8 mouse cellular contexts compared by ENCODE assay signal in the genomic region with DNA sequence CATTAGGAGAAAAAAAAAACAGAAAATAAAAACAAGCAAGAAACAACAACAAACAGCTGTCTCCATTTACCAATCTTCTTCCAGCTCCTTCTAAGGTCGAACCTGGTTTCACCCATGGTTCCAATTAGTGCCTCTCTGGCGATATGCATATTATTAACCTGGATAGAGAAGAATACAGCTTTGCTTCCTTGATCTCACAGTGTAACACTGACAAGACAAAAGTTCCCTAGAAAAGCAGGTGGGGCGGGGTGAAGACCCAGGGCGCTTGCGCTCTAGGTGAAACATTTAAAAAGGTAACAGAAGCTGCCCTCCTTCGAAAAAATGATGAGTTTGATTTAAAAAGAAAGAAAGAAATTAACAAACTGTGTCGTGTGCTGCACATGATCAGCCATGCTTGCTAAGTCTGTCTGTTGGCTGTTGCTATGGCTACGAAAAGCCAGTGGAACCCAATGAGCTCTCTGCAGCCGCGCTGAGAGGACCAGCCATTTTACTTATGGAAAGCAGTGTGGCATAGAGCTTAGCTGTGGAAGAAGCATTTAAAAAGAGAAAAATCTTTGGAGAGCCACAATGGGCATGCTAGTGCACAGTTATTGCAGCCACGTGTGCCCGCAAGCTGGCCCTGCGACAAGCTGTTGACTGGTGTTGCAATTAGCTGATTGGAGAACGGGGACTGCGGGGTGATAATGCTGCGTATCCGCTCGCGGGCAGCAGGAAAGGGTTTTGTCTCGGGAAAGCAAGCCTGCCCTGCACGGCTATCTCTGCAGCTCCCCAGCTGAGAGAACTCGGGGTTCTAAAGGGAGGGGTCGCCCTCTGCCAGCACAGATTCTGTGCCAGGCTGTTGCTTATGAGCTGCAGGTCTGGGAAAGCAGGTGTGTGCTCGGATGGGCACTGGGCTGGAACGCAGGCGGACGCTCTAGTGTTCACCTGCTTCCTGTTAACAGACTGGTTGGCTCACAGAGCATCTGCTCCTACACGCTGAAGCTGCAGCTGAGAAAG.
DNase-seq lines count a peak whose midpoint lies in the region; ATAC-seq and TF ChIP-seq lines count a peak whose summit lies in the region.

No protein-coding gene starts in this region.

- H3K36me3 ChIP-seq in megakaryocyte, embryonic 14.5 days (replicated peaks; ENCODE audit: low read length) = no peaks in the 10 kb centered on the region
- no peaks in the 10 kb centered on the region for H3K36me3 ChIP-seq in heart, embryonic 12.5 days
- H3K36me3 ChIP-seq in kidney, postnatal 0 days (ENCODE audit: insufficient read depth, low read length) = no peaks in the 10 kb centered on the region

- H3K27ac ChIP-seq in heart, embryonic 12.5 days (ENCODE audit: poor library complexity, severe bottlenecking) = peak overlapping the region; percentile 95
- peak overlapping the region; percentile 96 for H3K27ac ChIP-seq in kidney, postnatal 0 days

- H3K4me1 ChIP-seq in megakaryocyte, embryonic 14.5 days = peaks cover 8% of the 10 kb centered on the region
- H3K4me1 ChIP-seq in heart, embryonic 12.5 days (replicated peaks) = peaks cover 12% of the 10 kb centered on the region
- peaks cover 5% of the 10 kb centered on the region; the same call in 1 of the 2 replicates for H3K4me1 ChIP-seq in kidney, postnatal 0 days (replicated peaks; ENCODE audit: insufficient read depth, low read length)

- WGBS in heart, embryonic 12.5 days = 2% methylated on average over 28 of the region's 28 CpGs
- 3% methylated on average over 28 of the region's 28 CpGs for WGBS in kidney, postnatal 0 days

- H3K27me3 ChIP-seq in megakaryocyte, embryonic 14.5 days (replicated peaks) = peaks cover 6% of the 10 kb centered on the region
- H3K27me3 ChIP-seq in heart, embryonic 12.5 days (replicated peaks) = no peaks in the 10 kb centered on the region
- H3K27me3 ChIP-seq in kidney, postnatal 0 days (ENCODE audit: insufficient read depth, low read length) = no peaks in the 10 kb centered on the region

- no peak for ATAC-seq in megakaryocyte, adult 5-6 weeks (ENCODE audit: poor library complexity, severe bottlenecking)
- peak; percentile 86 for ATAC-seq in heart, embryonic 12.5 days (ENCODE audit: insufficient number of reproducible peaks, low FRiP score)
- peak; percentile 96 for ATAC-seq in kidney, postnatal 0 days (replicated peaks; ENCODE audit: low FRiP score, low read depth)

- peak; percentile 65 for DNase-seq in embryo, embryonic 11.5 days (ENCODE audit: low read depth, low spot score)
- peak; percentile 94 for DNase-seq in kidney, postnatal 0 days (ENCODE audit: low spot score)
- DNase-seq in liver = peak; percentile 34
- peak; percentile 78 for DNase-seq in neural tube, embryonic 10.5 days (ENCODE audit: extremely low spot score, low spot score)
- DNase-seq in telencephalon, adult 2 months (ENCODE audit: low read depth, low spot score) = peak; percentile 92

- no peak for TF ChIP-seq CTCF in kidney, postnatal 0 days (IDR thresholded peaks at IDR 0.05; ENCODE audit: low read depth)

- no peaks in the 10 kb centered on the region for H3K9me3 ChIP-seq in megakaryocyte, embryonic 14.5 days
- H3K9me3 ChIP-seq in heart, embryonic 12.5 days (replicated peaks) = 0 out of 2 replicates have a peak, but pooled peaks cover 3% of the 10 kb centered on the region
- no peaks in the 10 kb centered on the region for H3K9me3 ChIP-seq in kidney, postnatal 0 days (replicated peaks; ENCODE audit: low read length)

- H3K4me2 ChIP-seq in heart, embryonic 12.5 days = peak overlapping the region; percentile 74
- peak overlapping the region; percentile 95 for H3K4me2 ChIP-seq in kidney, postnatal 0 days (ENCODE audit: low read length)

- peak overlapping the region; percentile 92 for H3K9ac ChIP-seq in heart, embryonic 12.5 days
- peak overlapping the region; percentile 74 for H3K9ac ChIP-seq in kidney, postnatal 0 days (ENCODE audit: low read depth, low read length)

- H3K4me3 ChIP-seq in megakaryocyte, embryonic 14.5 days (replicated peaks) = peak overlapping the region; percentile 86
- H3K4me3 ChIP-seq in heart, embryonic 12.5 days = peak overlapping the region; percentile 86
- H3K4me3 ChIP-seq in kidney, postnatal 0 days (replicated peaks; ENCODE audit: low read depth, low read length) = peak overlapping the region; percentile 60

Comparison
In these comparisons a context has a peak if more than half of its experiments do, and no peak if none do; other contexts are left out.
1. DNase-seq: peak in every context shown above with its lines; median percentile 94 in kidney, postnatal 0 days; 92 in telencephalon, adult 2 months; 78 in neural tube, embryonic 10.5 days; 65 in embryo, embryonic 11.5 days; 34 in liver.